Comparison of ENCODE assay signal across 11 mouse cellular contexts in genomic region chr4:84088166-84088565, GRCm38 (mm10).
DNase-seq lines count a peak whose midpoint lies in the region; ATAC-seq and TF ChIP-seq lines count a peak whose summit lies in the region.
"Had no signal": no experiment of that assay in that cellular context is flagged by ENCODE, and none has a peak within 500 bp of the region (broad histone marks: within the 10 kb centered on the region; RNA-seq: fewer than 3 reads in every experiment).

No protein-coding gene starts in this region.

- 84% methylated on average over 12 of the region's 12 CpGs for WGBS in midbrain, embryonic 11.5 days
- WGBS in midbrain, embryonic 10.5 days = 84% methylated on average over 12 of the region's 12 CpGs
- WGBS in heart, postnatal 0 days = 66% methylated on average over 12 of the region's 12 CpGs
- WGBS in lung, embryonic 14.5 days = 49% methylated on average over 12 of the region's 12 CpGs
- WGBS in neural tube, embryonic 15.5 days = 88% methylated on average over 12 of the region's 12 CpGs
- WGBS in cerebellum, adult 2 months = 89% methylated on average over 12 of the region's 12 CpGs

- TF ChIP-seq POLR2A in cerebellum, adult 2 months (IDR thresholded peaks at IDR 0.05; ENCODE audit: borderline replicate concordance, insufficient read depth, low read length) = no peak

- no peak overlapping the region for H3K4me2 ChIP-seq in midbrain, embryonic 11.5 days
- H3K4me2 ChIP-seq in heart, postnatal 0 days (ENCODE audit: low read depth, low read length) = no peak overlapping the region
- no peak overlapping the region for H3K4me2 ChIP-seq in lung, embryonic 14.5 days
- no peak overlapping the region for H3K4me2 ChIP-seq in neural tube, embryonic 15.5 days
- H3K4me2 ChIP-seq: embryonic facial prominence, embryonic 15.5 days; limb, embryonic 13.5 days had no signal

- no peaks in the 10 kb centered on the region for H3K9me3 ChIP-seq in midbrain, embryonic 11.5 days (ENCODE audit: control insufficient read depth, low read length)
- H3K9me3 ChIP-seq in midbrain, embryonic 10.5 days (replicated peaks) = no peaks in the 10 kb centered on the region
- no peaks in the 10 kb centered on the region for H3K9me3 ChIP-seq in heart, postnatal 0 days (replicated peaks; ENCODE audit: control insufficient read depth, low read length)
- H3K9me3 ChIP-seq in lung, embryonic 14.5 days (ENCODE audit: low read depth, low read length) = no peaks in the 10 kb centered on the region
- no peaks in the 10 kb centered on the region for H3K9me3 ChIP-seq in neural tube, embryonic 15.5 days (replicated peaks)
- H3K9me3 ChIP-seq: embryonic facial prominence, embryonic 15.5 days; limb, embryonic 13.5 days had no signal

- no peak overlapping the region for H3K4me3 ChIP-seq in midbrain, embryonic 11.5 days (ENCODE audit: low read depth, low read length)
- no peak overlapping the region for H3K4me3 ChIP-seq in midbrain, embryonic 10.5 days
- H3K4me3 ChIP-seq in heart, postnatal 0 days (ENCODE audit: low read depth, low read length) = no peak overlapping the region
- H3K4me3 ChIP-seq in lung, embryonic 14.5 days (ENCODE audit: low read depth, low read length) = no peak overlapping the region
- no peak overlapping the region for H3K4me3 ChIP-seq in neural tube, embryonic 15.5 days (replicated peaks)
- no peak overlapping the region for H3K4me3 ChIP-seq in cerebellum, adult 2 months (replicated peaks; ENCODE audit: insufficient read depth, low read depth, low read length)
- H3K4me3 ChIP-seq: embryonic facial prominence, embryonic 15.5 days; limb, embryonic 13.5 days had no signal

- H3K9ac ChIP-seq in midbrain, embryonic 11.5 days (ENCODE audit: low read length) = no peak overlapping the region
- H3K9ac ChIP-seq in heart, postnatal 0 days (replicated peaks; ENCODE audit: low read depth, low read length) = no peak overlapping the region
- H3K9ac ChIP-seq in lung, embryonic 14.5 days = no peak overlapping the region
- H3K9ac ChIP-seq in neural tube, embryonic 15.5 days (replicated peaks) = no peak overlapping the region
- H3K9ac ChIP-seq: embryonic facial prominence, embryonic 15.5 days; limb, embryonic 13.5 days had no signal

- ATAC-seq in midbrain, embryonic 11.5 days (ENCODE audit: low FRiP score) = no peak
- peak; percentile 53 for ATAC-seq in heart, postnatal 0 days (ENCODE audit: insufficient read depth, low read depth)
- peak; percentile 41; the same call in 1 of the 2 replicates for ATAC-seq in lung, embryonic 14.5 days (ENCODE audit: insufficient read depth)
- no peak for ATAC-seq in neural tube, embryonic 15.5 days (ENCODE audit: low FRiP score)
- ATAC-seq: hindbrain, postnatal 0 days had no signal

- no peaks in the 10 kb centered on the region for H3K4me1 ChIP-seq in midbrain, embryonic 11.5 days (ENCODE audit: control insufficient read depth, insufficient read depth, low read length)
- 0 out of 2 replicates have a peak, but pooled peaks cover 4% of the 10 kb centered on the region for H3K4me1 ChIP-seq in midbrain, embryonic 10.5 days
- no peaks in the 10 kb centered on the region for H3K4me1 ChIP-seq in heart, postnatal 0 days (ENCODE audit: control insufficient read depth, insufficient read depth)
- no peaks in the 10 kb centered on the region; the same call in 1 of the 2 replicates for H3K4me1 ChIP-seq in lung, embryonic 14.5 days (ENCODE audit: insufficient read depth)
- H3K4me1 ChIP-seq in neural tube, embryonic 15.5 days = peaks cover 5% of the 10 kb centered on the region; the same call in 1 of the 2 replicates
- no peaks in the 10 kb centered on the region for H3K4me1 ChIP-seq in cerebellum, adult 2 months (ENCODE audit: control insufficient read depth, insufficient read depth, low read length)
- H3K4me1 ChIP-seq: embryonic facial prominence, embryonic 15.5 days; limb, embryonic 13.5 days had no signal

- TF ChIP-seq EP300 in heart, postnatal 0 days (IDR thresholded peaks at IDR 0.05; ENCODE audit: low read depth) = no peak

- no peak for TF ChIP-seq CTCF in heart, postnatal 0 days (IDR thresholded peaks at IDR 0.05; ENCODE audit: low read depth)
- TF ChIP-seq CTCF in lung, embryonic 14.5 days (IDR thresholded peaks at IDR 0.05; ENCODE audit: low read depth) = no peak
- TF ChIP-seq CTCF in cerebellum, adult 2 months (IDR thresholded peaks at IDR 0.05; ENCODE audit: borderline replicate concordance, insufficient read depth, low read depth, low read length) = no peak

- no peak overlapping the region for H3K27ac ChIP-seq in midbrain, embryonic 11.5 days (ENCODE audit: low read depth, low read length)
- H3K27ac ChIP-seq in midbrain, embryonic 10.5 days (replicated peaks) = no peak overlapping the region
- no peak overlapping the region for H3K27ac ChIP-seq in heart, postnatal 0 days (ENCODE audit: low read depth)
- H3K27ac ChIP-seq in lung, embryonic 14.5 days (ENCODE audit: low read depth) = no peak overlapping the region
- no peak overlapping the region for H3K27ac ChIP-seq in neural tube, embryonic 15.5 days (replicated peaks)
- no peak overlapping the region for H3K27ac ChIP-seq in cerebellum, adult 2 months (ENCODE audit: insufficient read depth, low read length)
- H3K27ac ChIP-seq: embryonic facial prominence, embryonic 15.5 days; hindbrain, postnatal 0 days; limb, embryonic 13.5 days had no signal

- DNase-seq in midbrain, embryonic 11.5 days (ENCODE audit: low spot score, missing footprints) = peak; percentile 67
- no peak for DNase-seq in midbrain, embryonic 10.5 days (ENCODE audit: low spot score)
- peak; percentile 32 for DNase-seq in heart, postnatal 0 days (ENCODE audit: low spot score)
- peak; percentile 70 for DNase-seq in lung, embryonic 14.5 days
- DNase-seq in urinary bladder, adult 2 months (ENCODE audit: low spot score) = peak; percentile 35
- no peak for DNase-seq in cerebellum, adult 9-11 months
- DNase-seq in cerebellum, adult 2 months = no peak

- no peaks in the 10 kb centered on the region for H3K27me3 ChIP-seq in midbrain, embryonic 11.5 days (ENCODE audit: control insufficient read depth, insufficient read depth, low read length)
- H3K27me3 ChIP-seq in midbrain, embryonic 10.5 days (ENCODE audit: low read depth, poor library complexity, severe bottlenecking) = 0 out of 2 replicates have a peak, but pooled peaks cover 3% of the 10 kb centered on the region
- no peaks in the 10 kb centered on the region for H3K27me3 ChIP-seq in heart, postnatal 0 days (ENCODE audit: control insufficient read depth, insufficient read depth, low read length)
- no peaks in the 10 kb centered on the region for H3K27me3 ChIP-seq in lung, embryonic 14.5 days (ENCODE audit: insufficient read depth, low read length)
- H3K27me3 ChIP-seq in neural tube, embryonic 15.5 days (replicated peaks) = no peaks in the 10 kb centered on the region
- H3K27me3 ChIP-seq in cerebellum, adult 2 months (ENCODE audit: control insufficient read depth, insufficient read depth, low read length) = no peaks in the 10 kb centered on the region
- H3K27me3 ChIP-seq: embryonic facial prominence, embryonic 15.5 days; limb, embryonic 13.5 days had no signal

- H3K36me3 ChIP-seq in midbrain, embryonic 11.5 days (ENCODE audit: control insufficient read depth, insufficient read depth, low read length) = no peaks in the 10 kb centered on the region
- no peaks in the 10 kb centered on the region for H3K36me3 ChIP-seq in midbrain, embryonic 10.5 days
- no peaks in the 10 kb centered on the region for H3K36me3 ChIP-seq in heart, postnatal 0 days (replicated peaks; ENCODE audit: control insufficient read depth, insufficient read depth, low read length)
- no peaks in the 10 kb centered on the region for H3K36me3 ChIP-seq in lung, embryonic 14.5 days (ENCODE audit: insufficient read depth)
- no peaks in the 10 kb centered on the region for H3K36me3 ChIP-seq in neural tube, embryonic 15.5 days
- H3K36me3 ChIP-seq: embryonic facial prominence, embryonic 15.5 days; limb, embryonic 13.5 days had no signal

Comparison
In these comparisons a context has a peak if more than half of its experiments do, and no peak if none do; other contexts are left out.
1. DNase-seq: peak in midbrain, embryonic 11.5 days (single experiment), heart, postnatal 0 days (single experiment), lung, embryonic 14.5 days (single experiment) and urinary bladder, adult 2 months (single experiment); none in midbrain, embryonic 10.5 days (single experiment), cerebellum, adult 9-11 months (single experiment) and cerebellum, adult 2 months (0 of 2).
2. ATAC-seq: peak in heart, postnatal 0 days (single experiment) and lung, embryonic 14.5 days (single experiment); none in midbrain, embryonic 11.5 days (single experiment) and neural tube, embryonic 15.5 days (single experiment).